Mouse (Mus musculus) spleen, adult 2 months (tissue): Measurements from ENCODE around the gene Tspan12. TPM values are rescaled to one million over a fixed set of nuclear protein-coding genes. Genes with fewer than 3 reads are reported as not detected.

ENCODE experiments used
- DNase-seq, 2 experiments: peaks; one replicate each; pipeline versions ENCODE4 v3.0.0 to v3.0.0-alpha.2; 2012 to 2021; ENCODE audit warnings: low spot score in 2 of 2, low read depth in 1 of 2
- H3K27ac ChIP-seq: fragments of 200-500 bp; 2 replicates; pipeline ENCODE4 v1.5.1; 2012; ENCODE audit warnings: low read length, inconsistent platforms; ENCODE audit not compliant: insufficient read depth
- H3K27me3 ChIP-seq: fragments of 200-500 bp; 2 replicates; pipeline ENCODE4 v1.6.1; 2012; ENCODE audit warnings: mild to moderate bottlenecking, moderate library complexity, low read length, inconsistent platforms; ENCODE audit not compliant: control insufficient read depth, insufficient read depth
- H3K36me3 ChIP-seq: fragments of 200-500 bp; 2 replicates; pipeline ENCODE4 v1.6.1; 2012; ENCODE audit warnings: mild to moderate bottlenecking, low read length, inconsistent platforms; ENCODE audit not compliant: control insufficient read depth, insufficient read depth
- H3K4me1 ChIP-seq: fragments of 200-500 bp; 2 replicates; pipeline ENCODE4 v1.6.1; 2011; ENCODE audit warnings: inconsistent platforms; ENCODE audit not compliant: control insufficient read depth, insufficient read depth, insufficient read length
- H3K4me3 ChIP-seq: fragments of 200-500 bp; 2 replicates; pipeline ENCODE4 v1.5.1; 2011; ENCODE audit warnings: mild to moderate bottlenecking, inconsistent platforms; ENCODE audit not compliant: insufficient read depth, insufficient read length; ENCODE audit errors: extremely low read depth
- CTCF ChIP-seq: fragments of 200-500 bp; IDR thresholded peaks from 2 replicates; pipeline ENCODE4 v1.5.1; 2011; ENCODE audit warnings: mild to moderate bottlenecking, inconsistent platforms; ENCODE audit not compliant: insufficient read depth, insufficient read length, insufficient replicate concordance; ENCODE audit errors: extremely low read depth
- POLR2A ChIP-seq: fragments of 200-500 bp; IDR thresholded peaks from 2 replicates; pipeline ENCODE4 v1.6.1; 2011; ENCODE audit warnings: low read depth, low read length, inconsistent platforms
- WGBS: fragments of 180-500 bp; shearing (Covaris S2); methylation state at CpG from one replicate; pipeline ENCODE4 v1.1.7; 2018; 5-methylcytosine and 5-hydroxymethylcytosine counted together
- polyA plus RNA-seq: library from polyadenylated mRNA; depleted of rRNA; stranded (reverse); fragments of >200 nt; gene quantifications from 2 replicates; pipeline ENCODE4 v1.2.3, GENCODE M21; 2012

Gene Tspan12
- polyA plus RNA-seq, 1 experiment, result 1.4 TPM

DNA sequence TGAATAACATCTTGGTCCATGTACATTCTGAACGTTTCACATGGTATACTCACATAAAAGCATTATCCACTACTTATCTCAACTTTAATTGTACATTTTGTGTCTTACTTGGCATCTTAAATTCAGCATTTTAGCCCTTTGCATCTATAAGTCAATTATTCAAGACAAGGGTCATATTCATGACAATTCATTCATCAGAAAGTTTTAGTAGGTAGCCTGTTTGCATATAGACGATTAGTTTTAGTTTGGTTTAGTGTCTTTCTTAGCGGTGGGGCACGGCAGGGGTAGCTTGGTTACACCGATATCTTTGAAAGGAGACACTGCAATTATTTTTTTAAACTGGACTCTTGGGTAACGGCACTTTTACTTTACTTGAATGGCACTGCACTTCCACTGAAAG is 21.4 kb downstream of the Tspan12 start:
- 87% methylated on average over 6 of the region's 6 CpGs for WGBS
- Histone ChIP-seq H3K4me1 (no peaks in the 10 kb centered on the region), H3K27me3 (no peaks in the 10 kb centered on the region), H3K27ac (no peak overlapping the region), H3K36me3 (no peaks in the 10 kb centered on the region), H3K4me3 (no peak overlapping the region)
- no peak for TF ChIP-seq CTCF
- TF ChIP-seq POLR2A, result no peak
- no peak for DNase-seq

DNA sequence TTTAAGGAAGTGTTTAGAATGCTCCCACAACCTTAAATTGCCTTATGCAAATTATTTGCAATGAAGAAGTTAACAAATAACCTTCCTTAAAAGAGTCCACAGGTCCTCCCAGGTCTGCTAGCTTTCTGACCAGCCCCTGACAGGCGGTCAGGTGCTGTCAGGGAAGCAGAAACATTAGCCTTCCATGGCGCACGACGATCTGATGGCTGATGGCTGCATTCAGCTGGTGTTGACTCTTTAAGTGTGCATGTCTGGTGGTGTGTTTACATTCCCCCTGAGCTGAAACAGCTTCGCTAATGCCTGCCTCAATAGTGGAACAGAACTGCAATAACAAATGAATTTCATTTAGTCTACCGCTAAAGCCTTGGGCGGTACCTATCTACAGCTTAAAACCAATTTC is 22.4 kb downstream of the Tspan12 start:
- H3K27ac ChIP-seq, result no peak overlapping the region

DNA sequence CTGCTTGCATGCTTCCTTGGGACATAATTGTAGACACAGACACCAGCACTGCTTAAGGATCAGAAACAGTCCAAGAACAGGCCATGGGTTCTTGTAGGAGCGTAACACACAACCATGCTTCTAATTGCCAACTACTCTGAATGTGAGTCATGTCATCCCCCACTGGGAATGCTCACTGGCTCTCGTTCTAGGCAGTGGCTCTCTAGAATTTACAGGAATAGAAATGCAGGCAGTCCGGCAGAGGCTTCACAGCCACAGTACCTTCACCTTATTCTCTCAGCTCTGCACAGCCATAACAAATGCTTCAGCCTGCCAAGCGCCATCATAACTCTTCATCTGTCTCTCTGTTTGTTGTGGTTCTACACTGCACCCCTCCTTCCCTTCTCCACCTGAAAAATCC is 23.9 kb downstream of the Tspan12 start:
- 86% methylated on average over 4 of the region's 4 CpGs for WGBS
- TF ChIP-seq CTCF (no peak), POLR2A (no peak)
- Histone ChIP-seq H3K4me3 (no peak overlapping the region), H3K4me1 (no peaks in the 10 kb centered on the region), H3K27ac (no peak overlapping the region), H3K36me3 (no peaks in the 10 kb centered on the region), H3K27me3 (no peaks in the 10 kb centered on the region)
- DNase-seq, result no peak

More for the DNA sequence above, 22.4 kb downstream of the Tspan12 start:
- Histone ChIP-seq H3K4me1 (no peaks in the 10 kb centered on the region), H3K4me3 (no peak overlapping the region), H3K36me3 (no peaks in the 10 kb centered on the region), H3K27me3 (no peaks in the 10 kb centered on the region)
- 80% methylated on average over 7 of the region's 7 CpGs for WGBS
- DNase-seq, result no peak
- TF ChIP-seq POLR2A (no peak), CTCF (no peak)

DNA sequence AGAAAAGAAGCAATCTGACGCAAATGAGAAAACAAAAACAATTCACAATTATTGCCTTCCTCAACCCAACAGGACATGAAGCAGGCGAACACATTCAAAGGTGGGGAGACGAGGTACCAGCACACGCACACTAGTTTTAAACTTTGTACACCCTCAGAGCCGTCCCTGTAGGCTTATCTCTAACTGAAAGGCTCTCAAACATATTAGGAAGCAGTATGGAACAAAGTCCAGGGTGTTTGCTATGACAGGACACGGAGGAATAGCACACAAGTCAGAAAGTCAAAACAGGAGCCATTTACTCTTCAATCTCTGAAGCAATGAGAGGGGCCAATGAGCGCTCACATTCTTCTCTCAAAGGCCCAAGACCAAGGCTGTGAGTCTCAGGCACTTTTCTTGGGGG is 24.3 kb downstream of the Tspan12 start:
- 85% methylated on average over 7 of the region's 7 CpGs for WGBS
- H3K4me3 ChIP-seq, result no peak overlapping the region
- no peaks in the 10 kb centered on the region for H3K4me1 ChIP-seq
- H3K36me3 ChIP-seq, result no peaks in the 10 kb centered on the region
- TF ChIP-seq POLR2A (no peak), CTCF (no peak)
- no peak for DNase-seq
- no peak overlapping the region for H3K27ac ChIP-seq
- H3K27me3 ChIP-seq, result no peaks in the 10 kb centered on the region

DNA sequence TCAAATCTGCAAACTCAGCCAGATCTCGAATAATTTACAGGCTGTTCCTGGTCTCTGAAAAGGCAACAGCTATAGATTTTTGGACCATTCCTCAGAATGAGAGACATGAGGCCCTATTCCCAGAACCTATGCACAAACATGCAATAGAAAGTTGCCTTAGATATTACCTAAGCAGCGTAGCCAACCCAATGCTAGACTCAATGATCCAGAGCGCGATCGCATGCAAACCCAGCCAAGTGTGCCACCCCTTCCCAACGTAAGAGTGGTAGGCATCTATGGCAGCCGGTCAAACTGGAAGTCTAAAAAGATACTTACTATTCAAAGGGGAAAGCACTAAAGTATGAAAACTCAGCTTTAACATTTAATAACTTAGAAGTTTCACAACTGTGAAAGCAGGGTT is 28.6 kb downstream of the Tspan12 start:
- 87% methylated on average over 7 of the region's 7 CpGs for WGBS
- TF ChIP-seq CTCF, result no peak
- no peak for TF ChIP-seq POLR2A
- no peak for DNase-seq
- H3K4me3 ChIP-seq, result no peak overlapping the region
- no peaks in the 10 kb centered on the region for H3K36me3 ChIP-seq
- no peaks in the 10 kb centered on the region for H3K27me3 ChIP-seq
- H3K27ac ChIP-seq, result no peak overlapping the region
- no peaks in the 10 kb centered on the region for H3K4me1 ChIP-seq

DNA sequence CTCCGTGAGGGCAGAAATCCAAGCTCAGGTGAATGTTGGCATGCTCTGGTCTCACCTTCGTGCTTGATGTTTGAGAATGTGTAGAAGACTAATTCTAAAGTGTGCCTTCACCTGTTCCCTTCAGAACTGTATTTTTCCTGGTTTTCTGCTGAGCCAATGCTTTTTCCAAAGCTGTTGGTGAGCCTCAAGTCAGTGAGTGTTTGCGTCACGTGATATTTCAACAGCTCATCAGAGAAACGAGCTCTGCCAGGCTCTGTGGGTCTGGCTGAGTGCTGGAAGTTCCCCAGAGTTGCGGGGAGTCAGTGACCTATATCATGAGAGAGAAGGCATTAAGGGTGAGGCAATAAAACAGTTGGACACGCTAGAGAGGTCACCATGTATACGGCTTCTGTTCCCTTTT is 29.0 kb downstream of the Tspan12 start:
- WGBS, result 78% methylated on average over 8 of the region's 8 CpGs
- Histone ChIP-seq H3K4me3 (no peak overlapping the region), H3K36me3 (no peaks in the 10 kb centered on the region), H3K4me1 (no peaks in the 10 kb centered on the region), H3K27me3 (no peaks in the 10 kb centered on the region), H3K27ac (no peak overlapping the region)
- TF ChIP-seq CTCF (no peak), POLR2A (no peak)
- no peak for DNase-seq

DNA sequence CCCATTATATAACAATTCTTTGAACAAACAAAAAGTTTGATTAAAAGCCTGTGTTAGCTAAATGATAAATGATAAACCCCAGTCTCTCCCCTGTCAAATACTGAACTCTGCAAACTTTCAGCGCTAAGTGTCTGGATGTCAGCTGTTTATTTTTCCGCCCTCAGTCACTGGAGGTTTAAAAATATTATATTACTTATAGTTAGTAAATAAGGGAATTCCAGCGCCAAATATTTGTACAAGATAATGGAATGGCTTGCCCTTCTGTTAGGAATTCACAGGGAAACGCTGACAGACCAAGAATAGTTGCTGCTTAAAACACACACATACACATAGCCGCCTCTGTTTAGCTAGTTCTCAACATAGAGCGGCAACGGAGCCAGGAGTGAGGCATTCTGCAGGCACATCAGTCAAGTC is 29.6 kb downstream of the Tspan12 start:
- TF ChIP-seq POLR2A, result no peak
- no peak for TF ChIP-seq CTCF
- WGBS, result 83% methylated on average over 7 of the region's 7 CpGs
- H3K4me3 ChIP-seq, result no peak overlapping the region
- no peak for DNase-seq
- no peak overlapping the region for H3K27ac ChIP-seq
- H3K36me3 ChIP-seq, result no peaks in the 10 kb centered on the region
- H3K27me3 ChIP-seq, result no peaks in the 10 kb centered on the region
- H3K4me1 ChIP-seq, result no peaks in the 10 kb centered on the region
